Mouse (Mus musculus): ENCODE results near the gene Nrp2. TPM values are rescaled to one million over a fixed set of nuclear protein-coding genes. Genes with fewer than 3 reads are reported as not detected.

Gene Nrp2
- polyA plus RNA-seq, 1 experiment from 2014 or later, result 18.7 TPM

DNA sequence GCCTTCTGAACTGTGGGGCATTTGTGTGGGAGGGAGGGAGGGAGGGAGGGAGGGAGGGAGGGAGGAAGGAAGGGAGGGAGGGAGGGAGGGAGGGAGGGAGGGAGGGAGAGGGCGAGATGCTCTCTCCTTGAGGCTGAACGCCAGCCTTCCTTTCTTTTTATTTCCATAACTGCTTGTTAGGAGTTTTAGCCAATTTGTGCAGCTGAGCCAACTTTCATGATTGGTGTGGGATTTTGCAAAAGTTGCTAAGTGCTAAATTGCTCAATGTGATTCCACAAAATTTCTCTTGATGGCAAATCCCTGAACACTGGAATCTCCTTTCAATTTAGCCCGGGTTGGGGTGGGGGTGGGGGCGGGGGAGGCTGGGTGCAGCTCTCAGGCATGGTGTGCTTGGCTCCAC is 96.3 kb downstream of the Nrp2 start:
- Histone ChIP-seq H3K9ac (replicated peaks) (no peak overlapping the region), H3K4me3 (replicated peaks) (no peak overlapping the region), H3K27me3 (peaks cover 8% of the 10 kb centered on the region), H3K36me3 (no peaks in the 10 kb centered on the region), H3K4me2 (replicated peaks) (no peak overlapping the region), H3K27ac (no peak overlapping the region), H3K4me1 (replicated peaks) (peaks cover 19% of the 10 kb centered on the region), H3K9me3 (no peaks in the 10 kb centered on the region)
- 66% methylated on average over 4 of the region's 4 CpGs for WGBS
- ATAC-seq, result no peak

GRCm38 (mm10) chr1:62800351-62800750 is 97.3 kb downstream of the Nrp2 start:
- Histone ChIP-seq H3K4me3 (replicated peaks) (no peak overlapping the region), H3K4me2 (replicated peaks) (no peak overlapping the region), H3K27me3 (peaks cover 8% of the 10 kb centered on the region), H3K9ac (replicated peaks) (no peak overlapping the region), H3K27ac (no peak overlapping the region), H3K9me3 (no peaks in the 10 kb centered on the region), H3K36me3 (no peaks in the 10 kb centered on the region), H3K4me1 (replicated peaks) (peaks cover 10% of the 10 kb centered on the region)
- no peak for ATAC-seq
- WGBS, result 92% methylated on average over 5 of the region's 5 CpGs

- no peak overlapping the region for H3K9ac ChIP-seq (replicated peaks)
- no peak overlapping the region for H3K4me2 ChIP-seq (replicated peaks)
- ATAC-seq, result no peak
- no peaks in the 10 kb centered on the region for H3K36me3 ChIP-seq
- WGBS, result 62% methylated on average over 4 of the region's 4 CpGs
- H3K4me3 ChIP-seq (replicated peaks), result no peak overlapping the region
- no peak overlapping the region; the same call in 1 of the 2 replicates for H3K27ac ChIP-seq
- H3K27me3 ChIP-seq, result peaks cover 8% of the 10 kb centered on the region
- no peaks in the 10 kb centered on the region for H3K9me3 ChIP-seq
- H3K4me1 ChIP-seq (replicated peaks), result no peaks in the 10 kb centered on the region
Observed at GRCm38 (mm10) chr1:62801429-62801828, 98.3 kb downstream of the Nrp2 start.

GRCm38 (mm10) chr1:62801842-62802241 is 98.8 kb downstream of the Nrp2 start:
- Histone ChIP-seq H3K4me1 (replicated peaks) (no peaks in the 10 kb centered on the region), H3K36me3 (no peaks in the 10 kb centered on the region), H3K9me3 (no peaks in the 10 kb centered on the region), H3K4me3 (replicated peaks) (no peak overlapping the region), H3K4me2 (replicated peaks) (no peak overlapping the region), H3K27ac (no peak overlapping the region), H3K27me3 (peaks cover 8% of the 10 kb centered on the region), H3K9ac (replicated peaks) (no peak overlapping the region)
- WGBS, result 64% methylated on average over 3 of the region's 3 CpGs
- no peak for ATAC-seq

DNA sequence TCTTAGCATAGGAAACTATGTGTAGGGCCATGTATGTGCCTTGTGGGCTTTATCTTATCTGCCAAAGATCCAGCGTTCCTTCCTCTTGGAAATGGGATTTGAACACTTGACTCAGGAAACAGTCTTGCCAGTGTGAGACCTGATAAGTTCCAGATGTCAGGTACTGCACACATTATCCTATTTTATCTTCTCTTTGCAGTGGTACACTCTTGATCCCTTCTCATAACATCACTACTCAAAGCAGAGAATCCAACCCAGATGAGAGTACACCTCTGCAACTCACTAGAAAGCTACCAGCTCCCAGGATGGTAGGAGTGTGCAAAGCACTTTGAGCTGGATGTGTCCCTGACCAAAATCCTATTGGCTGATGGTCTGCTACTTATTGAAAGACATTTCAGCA is 100.5 kb downstream of the Nrp2 start:
- Histone ChIP-seq H3K9me3 (no peaks in the 10 kb centered on the region), H3K27ac (no peak overlapping the region)

GRCm38 (mm10) chr1:62806014-62806413 is 102.9 kb downstream of the Nrp2 start:
- WGBS, result 16% methylated on average over 1 of the region's 1 CpGs
- ATAC-seq, result no peak
- no peak overlapping the region for H3K4me3 ChIP-seq (replicated peaks)
- H3K9ac ChIP-seq (replicated peaks), result no peak overlapping the region
- no peaks in the 10 kb centered on the region for H3K27me3 ChIP-seq
- H3K27ac ChIP-seq, result no peak overlapping the region
- no peaks in the 10 kb centered on the region for H3K9me3 ChIP-seq
- no peak overlapping the region for H3K4me2 ChIP-seq (replicated peaks)
- H3K4me1 ChIP-seq (replicated peaks), result no peaks in the 10 kb centered on the region
- H3K36me3 ChIP-seq, result no peaks in the 10 kb centered on the region

More for the DNA sequence above, 100.5 kb downstream of the Nrp2 start:
- no peak overlapping the region for H3K9ac ChIP-seq (replicated peaks)
- 93% methylated on average over 1 of the region's 1 CpGs for WGBS
- no peak for ATAC-seq
- H3K4me1 ChIP-seq (replicated peaks), result no peaks in the 10 kb centered on the region
- H3K4me3 ChIP-seq (replicated peaks), result no peak overlapping the region
- H3K4me2 ChIP-seq (replicated peaks), result no peak overlapping the region
- H3K27me3 ChIP-seq, result no peaks in the 10 kb centered on the region
- H3K36me3 ChIP-seq, result no peaks in the 10 kb centered on the region

DNA sequence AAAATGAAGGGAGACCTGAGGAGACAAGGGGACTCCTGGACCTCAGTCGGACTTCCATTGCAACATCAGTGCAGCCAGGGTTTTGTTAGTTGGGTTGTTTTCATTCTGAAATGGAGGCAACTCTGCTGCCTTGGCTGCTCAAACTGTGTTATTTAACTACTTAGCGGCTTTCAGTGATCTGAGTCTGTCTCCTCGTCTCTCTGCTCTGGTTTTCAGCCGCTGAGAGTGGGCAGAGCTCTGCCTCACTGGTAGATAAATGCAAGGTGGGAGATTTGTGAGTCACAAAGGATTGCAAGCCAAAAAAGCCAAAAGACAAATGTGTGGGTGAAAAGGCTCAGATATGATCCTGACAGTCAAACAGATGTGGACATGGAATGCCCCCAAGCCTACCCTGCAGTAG is 105.3 kb downstream of the Nrp2 start:
- Histone ChIP-seq H3K36me3 (no peaks in the 10 kb centered on the region), H3K4me2 (replicated peaks) (no peak overlapping the region), H3K9ac (replicated peaks) (no peak overlapping the region), H3K9me3 (no peaks in the 10 kb centered on the region), H3K27me3 (no peaks in the 10 kb centered on the region), H3K4me1 (replicated peaks) (no peaks in the 10 kb centered on the region), H3K4me3 (replicated peaks) (no peak overlapping the region), H3K27ac (no peak overlapping the region)
- WGBS, result 80% methylated on average over 4 of the region's 4 CpGs
- ATAC-seq, result no peak

DNA sequence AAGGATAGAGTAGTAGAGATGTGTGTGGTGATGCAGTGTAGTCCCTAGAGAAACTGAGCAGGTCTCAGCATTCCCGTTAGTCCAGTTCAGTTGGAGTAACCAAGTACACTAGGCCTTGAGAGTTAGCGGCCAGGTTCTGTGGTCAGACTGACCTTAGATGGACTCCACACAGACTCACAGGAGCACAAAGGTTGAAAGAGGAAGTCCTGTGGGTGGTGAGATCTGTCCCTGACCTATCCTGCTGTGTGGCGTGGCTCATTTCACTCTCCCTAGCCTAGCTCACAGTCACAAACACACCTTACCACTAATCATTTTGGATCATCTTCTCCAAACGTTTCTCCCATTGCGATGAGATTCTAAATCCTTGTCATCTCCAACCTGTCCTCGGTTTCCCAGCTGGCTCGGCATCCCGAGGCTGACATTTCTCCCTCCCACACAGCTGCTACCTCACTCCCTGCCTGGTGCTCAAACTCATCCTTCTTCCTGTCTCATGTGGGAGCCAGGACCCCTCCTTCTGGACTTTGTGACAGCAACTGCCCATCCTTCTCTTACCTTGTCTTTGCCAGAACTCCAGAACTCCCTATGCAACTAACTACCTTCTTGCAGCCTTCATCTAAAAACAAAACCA is 106.6 kb downstream of the Nrp2 start:
- no peak for ATAC-seq
- 88% methylated on average over 8 of the region's 8 CpGs for WGBS

DNA sequence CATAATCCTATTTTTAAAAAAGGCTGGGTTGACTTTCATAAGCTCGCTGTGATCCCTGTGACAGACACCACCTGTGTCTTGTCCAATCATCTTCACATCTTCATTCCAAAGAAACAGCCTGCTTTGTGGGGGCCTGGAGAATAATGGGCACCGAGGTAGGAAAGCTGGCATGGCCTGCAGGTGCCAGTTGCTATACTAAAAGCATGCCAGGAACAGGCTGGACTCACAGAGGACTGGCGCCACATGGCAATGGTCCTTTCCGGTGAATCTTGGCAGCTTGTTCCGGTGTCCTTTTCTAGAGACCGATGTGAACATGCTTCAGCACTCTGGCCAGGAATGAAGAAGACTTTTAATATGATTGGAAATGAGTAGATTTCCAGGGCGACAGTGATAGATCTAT is 108.1 kb downstream of the Nrp2 start:
- no peak for ATAC-seq
- H3K4me3 ChIP-seq (replicated peaks), result no peak overlapping the region
- no peaks in the 10 kb centered on the region for H3K27me3 ChIP-seq
- no peak overlapping the region for H3K27ac ChIP-seq
- H3K4me1 ChIP-seq (replicated peaks), result no peaks in the 10 kb centered on the region
- no peaks in the 10 kb centered on the region for H3K9me3 ChIP-seq
- no peak overlapping the region for H3K4me2 ChIP-seq (replicated peaks)
- H3K9ac ChIP-seq (replicated peaks), result no peak overlapping the region
- 96% methylated on average over 7 of the region's 7 CpGs for WGBS
- no peaks in the 10 kb centered on the region for H3K36me3 ChIP-seq

More for the DNA sequence above, 106.6 kb downstream of the Nrp2 start:
- H3K4me3 ChIP-seq (replicated peaks), result no peak overlapping the region
- H3K27ac ChIP-seq, result no peak overlapping the region
- no peaks in the 10 kb centered on the region for H3K36me3 ChIP-seq
- H3K9me3 ChIP-seq, result no peaks in the 10 kb centered on the region
- no peak overlapping the region for H3K9ac ChIP-seq (replicated peaks)
- H3K27me3 ChIP-seq, result no peaks in the 10 kb centered on the region
- H3K4me2 ChIP-seq (replicated peaks), result no peak overlapping the region
- no peaks in the 10 kb centered on the region for H3K4me1 ChIP-seq (replicated peaks)

DNA sequence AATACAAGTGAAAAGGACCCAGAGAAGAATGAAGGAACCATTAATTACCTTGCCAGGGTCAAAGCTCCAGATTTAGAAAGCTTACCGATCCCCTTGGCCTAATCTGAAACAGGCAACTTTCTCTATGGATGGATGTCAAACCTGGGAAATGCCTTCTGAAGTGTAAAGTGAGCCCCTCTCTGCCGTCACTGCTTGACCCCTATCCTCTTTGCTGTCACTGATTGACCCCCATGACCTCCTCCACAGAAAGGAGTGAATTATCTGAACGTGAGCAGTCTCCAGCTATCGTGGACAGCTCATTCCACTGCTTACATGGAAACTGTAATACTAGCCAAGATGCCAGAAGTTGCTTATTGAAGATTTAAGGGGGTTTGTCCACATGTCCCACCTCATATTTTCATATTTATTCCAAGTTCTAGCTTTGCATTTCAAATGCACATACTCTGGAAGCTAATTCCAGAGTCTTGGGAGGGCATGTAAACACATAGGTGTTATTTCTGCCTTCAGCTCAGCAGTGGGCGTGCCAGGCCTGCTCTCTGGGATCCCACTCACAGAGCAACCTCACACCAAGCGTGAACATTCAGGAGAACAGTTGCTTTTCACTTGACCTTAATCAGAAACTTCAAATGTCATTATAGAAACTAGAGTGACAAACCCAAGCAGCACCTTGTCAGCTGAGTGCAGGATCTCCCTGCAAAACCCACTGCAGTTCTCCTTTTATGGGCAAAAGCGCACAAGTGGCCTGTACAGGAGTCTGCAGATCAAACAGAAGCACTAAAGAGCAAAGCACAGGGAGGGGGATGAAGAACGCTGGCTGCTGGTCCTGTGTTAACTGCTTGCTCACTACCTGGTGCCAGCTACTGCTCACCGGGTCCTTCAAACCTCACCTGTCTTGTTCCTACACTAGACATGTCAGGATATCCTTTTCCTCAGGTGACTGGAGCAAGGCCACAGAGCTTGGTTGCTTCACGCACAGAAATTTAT is 109.9 kb downstream of the Nrp2 start:
- H3K27ac ChIP-seq, result no peak overlapping the region
- no peak overlapping the region for H3K4me2 ChIP-seq (replicated peaks)
- no peaks in the 10 kb centered on the region for H3K27me3 ChIP-seq
- H3K36me3 ChIP-seq, result no peaks in the 10 kb centered on the region
- ATAC-seq, result no peak
- no peak overlapping the region for H3K4me3 ChIP-seq (replicated peaks)
- no peak overlapping the region for H3K9ac ChIP-seq (replicated peaks)
- no peaks in the 10 kb centered on the region for H3K9me3 ChIP-seq
- no peaks in the 10 kb centered on the region for H3K4me1 ChIP-seq (replicated peaks)
- 64% methylated on average over 10 of the region's 10 CpGs for WGBS

DNA sequence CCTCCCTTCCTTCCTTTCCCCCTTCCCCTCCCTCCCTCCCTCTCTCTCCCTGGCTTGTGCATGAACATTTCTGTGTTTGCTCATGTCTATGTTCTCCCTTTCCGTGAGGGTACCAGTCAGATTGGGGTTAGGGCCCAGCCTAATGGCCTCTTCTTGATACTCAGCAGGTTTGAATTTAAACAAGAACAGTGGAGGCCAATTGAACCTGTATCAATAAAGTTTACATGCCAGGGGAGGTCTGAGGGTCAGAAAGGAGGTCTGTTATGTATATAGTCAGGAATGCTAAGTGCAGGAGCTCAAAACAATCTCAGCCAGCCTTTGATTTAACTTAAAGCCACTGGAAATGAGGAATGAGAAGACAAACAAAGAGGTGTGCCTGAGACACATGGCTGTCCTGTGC is 110.9 kb downstream of the Nrp2 start:
- no peak for ATAC-seq
- H3K27me3 ChIP-seq, result no peaks in the 10 kb centered on the region

DNA sequence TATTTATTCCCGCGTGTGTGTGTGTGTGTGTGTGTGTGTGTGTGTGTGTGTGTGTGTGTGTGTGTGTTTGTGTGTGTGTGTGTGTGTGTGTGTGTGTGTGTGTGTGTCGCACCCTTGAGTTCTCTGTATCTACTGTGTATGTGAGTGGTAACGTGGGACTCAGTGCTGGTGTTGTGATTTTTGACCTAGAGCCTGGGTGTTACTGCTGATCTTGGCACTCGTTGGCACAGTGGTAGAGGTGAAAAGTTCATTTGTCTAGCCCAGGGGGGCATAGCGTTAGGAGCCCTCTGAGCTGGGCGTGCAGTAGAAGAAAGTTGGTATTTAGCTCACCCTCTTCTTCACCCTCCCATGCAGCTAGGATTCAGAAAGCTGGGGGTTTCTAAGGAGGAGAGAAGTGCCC is 114.5 kb downstream of the Nrp2 start:
- Histone ChIP-seq H3K27me3 (no peaks in the 10 kb centered on the region), H3K4me2 (replicated peaks) (no peak overlapping the region), H3K27ac (no peak overlapping the region), H3K4me1 (replicated peaks) (no peaks in the 10 kb centered on the region), H3K9me3 (no peaks in the 10 kb centered on the region), H3K4me3 (replicated peaks) (no peak overlapping the region), H3K36me3 (no peaks in the 10 kb centered on the region), H3K9ac (replicated peaks) (no peak overlapping the region)
- WGBS, result 91% methylated on average over 6 of the region's 7 CpGs
- no peak for ATAC-seq

More for the DNA sequence above, 110.9 kb downstream of the Nrp2 start:
- H3K4me2 ChIP-seq (replicated peaks), result no peak overlapping the region
- H3K4me3 ChIP-seq (replicated peaks), result no peak overlapping the region
- no peak overlapping the region for H3K27ac ChIP-seq
- no peaks in the 10 kb centered on the region for H3K4me1 ChIP-seq (replicated peaks)
- no peak overlapping the region for H3K9ac ChIP-seq (replicated peaks)
- H3K36me3 ChIP-seq, result no peaks in the 10 kb centered on the region
- H3K9me3 ChIP-seq, result no peaks in the 10 kb centered on the region
- 67% methylated on average over 1 of the region's 1 CpGs for WGBS

All from midbrain, embryonic 13.5 days (tissue).